Mouse (Mus musculus): ENCODE results near the gene Sectm1b. TPM values are rescaled to one million over a fixed set of nuclear protein-coding genes. Genes with fewer than 3 reads are reported as not detected.
"Not testable (repeated sequence)": the region's sequence is repeated elsewhere in the genome, so short reads cannot be mapped to it uniquely, and the experiment has no call there.

The Sectm1b gene
- not detected in 2 replicates for polyA plus RNA-seq (2015; fragmentation: Nextera tagmentation; extraction: Ambion mirVana)

GRCm38 (mm10) chr11:121063379-121063778 is at the start of gene Sectm1b:
Gene Sectm1b, minus strand, starts transcription at chr11:121063569.
- Histone ChIP-seq H3K27ac (replicated peaks) (no peak within 1 kb of the TSS), H3K36me3 (no peaks in the 10 kb centered on the region), H3K4me2 (no peak within 1 kb of the TSS), H3K27me3 (no peaks in the 10 kb centered on the region), H3K9me3 (no peaks in the 10 kb centered on the region), H3K4me1 (replicated peaks) (no peaks in the 10 kb centered on the region), H3K4me3 (no peak within 1 kb of the TSS), H3K9ac (no peak within 1 kb of the TSS)
- 81% methylated on average over 5 of the region's 5 CpGs for WGBS
- ATAC-seq (ENCODE audit: low FRiP score, low read depth), result no peak

- no peak overlapping the region for H3K27ac ChIP-seq (replicated peaks)
These were observed 48.9 kb upstream of the Sectm1b start for GRCm38 (mm10) chr11:121112091-121112775.

GRCm38 (mm10) chr11:121111601-121112000 is 48.2 kb upstream of the Sectm1b start:
- Histone ChIP-seq H3K4me1 (replicated peaks) (0 out of 2 replicates have a peak, but pooled peaks cover 3% of the 10 kb centered on the region), H3K9me3 (no peaks in the 10 kb centered on the region), H3K9ac (no peak overlapping the region), H3K4me3 (no peak overlapping the region), H3K27ac (replicated peaks) (no peak overlapping the region), H3K36me3 (no peaks in the 10 kb centered on the region), H3K27me3 (no peaks in the 10 kb centered on the region), H3K4me2 (no peak overlapping the region)
- 33% methylated on average over 1 of the region's 1 CpGs for WGBS
- no peak for ATAC-seq (ENCODE audit: low FRiP score, low read depth)

More at GRCm38 (mm10) chr11:121112091-121112775, 48.9 kb upstream of the Sectm1b start:
- no peak overlapping the region for H3K9ac ChIP-seq
- no peaks in the 10 kb centered on the region for H3K36me3 ChIP-seq
- H3K4me2 ChIP-seq, result no peak overlapping the region
- 0 out of 2 replicates have a peak, but pooled peaks cover 3% of the 10 kb centered on the region for H3K4me1 ChIP-seq (replicated peaks)
- H3K4me3 ChIP-seq, result no peak overlapping the region
- H3K27me3 ChIP-seq, result no peaks in the 10 kb centered on the region
- no peaks in the 10 kb centered on the region for H3K9me3 ChIP-seq
- WGBS, result 67% methylated on average over 5 of the region's 5 CpGs
- no peak for ATAC-seq (ENCODE audit: low FRiP score, low read depth)

GRCm38 (mm10) chr11:121111051-121111450 is 47.7 kb upstream of the Sectm1b start:
- Histone ChIP-seq H3K4me2 (no peak overlapping the region), H3K9me3 (no peaks in the 10 kb centered on the region), H3K27me3 (no peaks in the 10 kb centered on the region), H3K4me3 (no peak overlapping the region), H3K36me3 (no peaks in the 10 kb centered on the region), H3K9ac (no peak overlapping the region), H3K27ac (replicated peaks) (no peak overlapping the region), H3K4me1 (replicated peaks) (0 out of 2 replicates have a peak, but pooled peaks cover 3% of the 10 kb centered on the region)
- no peak for ATAC-seq (ENCODE audit: low FRiP score, low read depth)
- WGBS, result 87% methylated on average over 3 of the region's 3 CpGs

GRCm38 (mm10) chr11:121109986-121110385 is 46.6 kb upstream of the Sectm1b start:
- Histone ChIP-seq H3K9me3 (no peaks in the 10 kb centered on the region), H3K27ac (replicated peaks) (no peak overlapping the region), H3K4me2 (no peak overlapping the region), H3K27me3 (no peaks in the 10 kb centered on the region), H3K4me1 (replicated peaks) (0 out of 2 replicates have a peak, but pooled peaks cover 3% of the 10 kb centered on the region), H3K36me3 (no peaks in the 10 kb centered on the region), H3K4me3 (no peak overlapping the region), H3K9ac (no peak overlapping the region)
- ATAC-seq (ENCODE audit: low FRiP score, low read depth), result no peak; the same call in 1 of the 2 replicates
- WGBS, result 12% methylated on average over 2 of the region's 2 CpGs

DNA sequence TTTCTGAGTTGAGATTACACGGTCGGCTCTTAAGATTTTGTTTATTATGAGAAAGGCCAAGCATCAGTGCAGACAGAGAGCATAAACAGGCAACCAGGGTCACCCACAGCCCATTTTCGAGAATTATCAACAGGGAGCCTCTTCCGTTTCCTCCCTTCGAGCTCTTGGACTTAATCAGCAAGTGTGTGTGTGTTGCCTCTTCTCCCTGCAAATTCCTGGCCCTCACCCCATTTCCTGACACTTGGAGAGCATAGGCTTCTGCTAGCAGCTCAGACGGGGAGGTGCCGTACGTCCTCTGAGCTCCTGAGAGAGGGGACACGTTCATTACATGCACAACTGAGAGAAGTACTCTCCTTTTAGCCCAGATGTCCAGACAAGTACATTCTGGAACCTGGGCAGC is 44.7 kb upstream of the Sectm1b start:
- Histone ChIP-seq H3K36me3 (no peaks in the 10 kb centered on the region), H3K4me3 (no peak overlapping the region), H3K9me3 (no peaks in the 10 kb centered on the region), H3K27ac (replicated peaks) (no peak overlapping the region), H3K9ac (no peak overlapping the region), H3K4me1 (replicated peaks) (0 out of 2 replicates have a peak, but pooled peaks cover 3% of the 10 kb centered on the region), H3K4me2 (no peak overlapping the region), H3K27me3 (no peaks in the 10 kb centered on the region)
- ATAC-seq (ENCODE audit: low FRiP score, low read depth), result no peak
- WGBS, result 81% methylated on average over 9 of the region's 9 CpGs

DNA sequence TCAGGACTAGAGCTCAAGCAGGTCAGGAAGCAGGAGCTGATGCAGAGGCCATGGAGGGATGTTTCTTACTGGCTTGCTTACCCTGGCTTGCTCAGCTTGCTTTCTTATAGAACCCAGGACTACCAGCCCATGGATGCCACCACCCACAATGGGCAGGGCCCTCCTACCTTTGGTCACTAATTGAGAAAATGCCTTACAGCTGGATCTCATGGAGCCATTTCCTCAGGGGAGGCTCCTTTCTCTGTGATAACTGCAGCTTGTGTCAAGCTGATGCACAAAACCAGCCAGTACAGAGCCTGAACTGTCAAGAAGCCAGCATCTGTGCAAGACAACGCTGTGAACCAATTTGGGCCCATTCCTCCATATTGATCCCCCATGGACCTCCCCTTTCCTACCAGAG is 43.9 kb upstream of the Sectm1b start:
- not testable (repeated sequence) for H3K4me3 ChIP-seq; H3K27ac ChIP-seq (replicated peaks); H3K4me1 ChIP-seq (replicated peaks); H3K9me3 ChIP-seq; H3K9ac ChIP-seq; H3K27me3 ChIP-seq; H3K36me3 ChIP-seq; ATAC-seq (ENCODE audit: low FRiP score, low read depth); H3K4me2 ChIP-seq
- WGBS, result 67% methylated on average over 1 of the region's 1 CpGs

DNA sequence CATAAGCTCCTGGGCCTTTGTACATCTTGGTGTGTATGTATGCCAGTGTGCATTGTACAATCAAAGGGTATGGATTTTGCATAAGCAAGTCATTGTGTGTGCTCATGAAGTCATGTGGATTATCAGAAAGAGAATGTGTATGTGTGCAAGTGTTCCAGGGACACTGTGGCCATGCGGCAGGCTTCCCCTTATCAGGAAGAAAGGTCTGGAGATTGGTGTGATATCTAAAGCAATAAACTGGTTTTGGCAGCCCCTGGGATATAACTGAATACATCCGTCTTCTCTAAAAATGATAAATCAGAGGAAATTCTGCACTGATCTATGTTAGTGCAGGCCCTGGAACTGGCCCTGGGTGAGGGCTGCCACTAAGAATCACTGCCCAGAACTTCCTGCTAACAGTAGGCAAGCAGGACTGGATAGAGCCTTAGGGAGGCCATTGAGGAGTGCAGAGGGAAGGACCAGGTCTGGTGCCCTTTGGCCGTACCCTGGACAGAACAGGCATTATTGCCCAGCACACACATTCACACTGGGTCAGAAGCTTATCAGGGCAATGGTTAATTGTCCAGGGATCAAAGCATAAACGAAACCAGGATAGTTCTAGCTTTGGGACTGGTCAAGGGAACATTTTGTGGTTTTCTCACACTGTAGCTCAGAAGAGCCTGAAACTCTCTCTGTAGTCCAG is 37.9 kb upstream of the Sectm1b start:
- no peak overlapping the region for H3K4me2 ChIP-seq
- ATAC-seq (ENCODE audit: low FRiP score, low read depth), result no peak
- no peak overlapping the region for H3K27ac ChIP-seq (replicated peaks)
- H3K36me3 ChIP-seq, result no peaks in the 10 kb centered on the region
- H3K27me3 ChIP-seq, result no peaks in the 10 kb centered on the region
- H3K4me3 ChIP-seq, result no peak overlapping the region
- H3K9ac ChIP-seq, result no peak overlapping the region
- H3K4me1 ChIP-seq (replicated peaks), result no peaks in the 10 kb centered on the region
- 88% methylated on average over 4 of the region's 4 CpGs for WGBS
- no peaks in the 10 kb centered on the region for H3K9me3 ChIP-seq

- WGBS, result 71% methylated on average over 7 of the region's 7 CpGs
- Histone ChIP-seq H3K4me1 (replicated peaks) (no peaks in the 10 kb centered on the region), H3K27ac (replicated peaks) (no peak overlapping the region), H3K4me3 (no peak overlapping the region), H3K9ac (no peak overlapping the region), H3K9me3 (no peaks in the 10 kb centered on the region), H3K4me2 (no peak overlapping the region), H3K36me3 (no peaks in the 10 kb centered on the region), H3K27me3 (no peaks in the 10 kb centered on the region)
- ATAC-seq (ENCODE audit: low FRiP score, low read depth), result no peak
These were observed 37.3 kb upstream of the Sectm1b start for GRCm38 (mm10) chr11:121100692-121101091.

GRCm38 (mm10) chr11:121099762-121100161 is 36.4 kb upstream of the Sectm1b start:
- no peaks in the 10 kb centered on the region for H3K9me3 ChIP-seq
- 64% methylated on average over 7 of the region's 7 CpGs for WGBS

GRCm38 (mm10) chr11:121092606-121093585 is 29.5 kb upstream of the Sectm1b start:
- Histone ChIP-seq H3K9me3 (no peaks in the 10 kb centered on the region), H3K36me3 (no peaks in the 10 kb centered on the region), H3K27ac (replicated peaks) (no peak overlapping the region), H3K27me3 (no peaks in the 10 kb centered on the region), H3K4me1 (replicated peaks) (no peaks in the 10 kb centered on the region), H3K4me3 (no peak overlapping the region), H3K4me2 (no peak overlapping the region), H3K9ac (no peak overlapping the region)
- 91% methylated on average over 14 of the region's 14 CpGs for WGBS
- no peak for ATAC-seq (ENCODE audit: low FRiP score, low read depth)

More at GRCm38 (mm10) chr11:121099762-121100161, 36.4 kb upstream of the Sectm1b start:
- no peak for ATAC-seq (ENCODE audit: low FRiP score, low read depth)
- no peak overlapping the region for H3K4me3 ChIP-seq
- no peaks in the 10 kb centered on the region for H3K27me3 ChIP-seq
- no peaks in the 10 kb centered on the region for H3K4me1 ChIP-seq (replicated peaks)
- no peak overlapping the region for H3K9ac ChIP-seq
- H3K27ac ChIP-seq (replicated peaks), result no peak overlapping the region
- H3K36me3 ChIP-seq, result no peaks in the 10 kb centered on the region
- no peak overlapping the region for H3K4me2 ChIP-seq

All from hindbrain, embryonic 15.5 days (tissue).